ENCODE assay signal across 8 mouse cellular contexts in the genomic region with DNA sequence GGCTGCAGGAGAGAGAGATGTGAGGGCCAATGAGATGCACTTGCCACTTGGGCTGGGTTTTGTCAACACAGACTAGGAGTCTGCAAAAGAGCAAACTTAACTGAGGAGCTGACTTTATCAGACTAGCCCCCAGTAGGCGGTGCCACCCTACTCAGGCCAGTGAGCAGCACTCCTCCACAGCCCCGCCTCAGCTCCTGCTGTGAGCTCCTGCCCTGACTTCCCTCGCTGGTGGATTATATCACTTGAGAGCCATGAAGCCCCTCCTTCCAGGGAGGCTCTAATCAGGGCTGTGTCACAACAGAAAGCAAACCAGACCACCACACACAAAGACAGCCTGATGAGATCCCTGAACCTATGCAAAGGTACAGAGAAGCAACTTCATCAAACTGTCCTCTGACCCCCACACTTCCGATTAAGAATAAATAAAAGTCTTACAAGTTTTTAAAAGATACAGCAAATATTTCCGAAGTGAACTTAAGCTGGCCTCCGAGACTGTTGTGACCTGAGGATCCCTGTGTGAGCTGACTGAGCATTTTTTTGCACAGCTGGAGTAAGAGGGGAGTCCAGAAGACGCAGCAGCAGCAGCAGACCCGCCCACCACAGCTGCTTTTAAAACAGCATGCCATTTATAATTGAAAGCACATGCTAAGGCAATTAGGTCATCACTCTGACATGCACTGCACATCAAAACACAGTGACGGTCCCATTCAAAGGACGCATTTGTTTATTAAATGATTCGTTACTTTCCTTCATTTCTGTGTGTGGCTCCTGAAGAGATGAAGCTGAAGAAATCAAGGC. TPM values are rescaled to one million over a fixed set of nuclear protein-coding genes. Genes with fewer than 3 reads are reported as not detected.
DNase-seq lines count a peak whose midpoint lies in the region; ATAC-seq and TF ChIP-seq lines count a peak whose summit lies in the region.

No protein-coding gene starts in this region.

- H3K36me3 ChIP-seq in E14TG2a.4 (ENCODE audit: insufficient read depth, low read length), result peaks cover 38% of the 10 kb centered on the region
- peaks cover 29% of the 10 kb centered on the region for H3K36me3 ChIP-seq in intestine, postnatal 0 days (ENCODE audit: control insufficient read depth, insufficient read depth)

- ATAC-seq in intestine, postnatal 0 days, result 0 out of 2 replicates have a peak, but pooled peaks have one; percentile 44

- H3K27me3 ChIP-seq in E14TG2a.4 (ENCODE audit: insufficient read depth, low read length), result no peaks in the 10 kb centered on the region
- H3K27me3 ChIP-seq in intestine, postnatal 0 days (replicated peaks; ENCODE audit: control insufficient read depth, insufficient read depth, low read length), result no peaks in the 10 kb centered on the region

- no peaks in the 10 kb centered on the region for H3K9me3 ChIP-seq in E14TG2a.4 (ENCODE audit: low read length)
- no peaks in the 10 kb centered on the region for H3K9me3 ChIP-seq in intestine, postnatal 0 days (ENCODE audit: control insufficient read depth)

- H3K9ac ChIP-seq in intestine, postnatal 0 days (ENCODE audit: low read depth, low read length), result no peak overlapping the region

- DNase-seq in c-Kit-positive CD71-positive TER-119-negative erythroid progenitor cells, embryonic 14.5 days (ENCODE audit: low read depth), result peak; percentile 49
- peak; percentile 53 for DNase-seq in gastrocnemius, postnatal 14 days
- peak; percentile 64 to 69 for DNase-seq in lung, adult 18-20 months
- peak; percentile 61 for DNase-seq in skeletal muscle tissue, adult 2 months (ENCODE audit: low read depth, low spot score)
- no peak for DNase-seq in frontal cortex, postnatal 14 days (ENCODE audit: low spot score in 2 of 2)
- DNase-seq in cerebellum, postnatal 36 days, result no peak

- H3K4me1 ChIP-seq in E14TG2a.4 (replicated peaks; ENCODE audit: low read depth, low read length), result peaks cover 47% of the 10 kb centered on the region
- peaks cover 6% of the 10 kb centered on the region; the same call in 1 of the 2 replicates for H3K4me1 ChIP-seq in intestine, postnatal 0 days (replicated peaks; ENCODE audit: control insufficient read depth, insufficient read depth, low read length)

- no peak for TF ChIP-seq CTCF in E14TG2a.4 (conservative IDR thresholded peaks at IDR 0.05; ENCODE audit: low read length)
- peak; percentile 17 for TF ChIP-seq CTCF in intestine, postnatal 0 days (IDR thresholded peaks at IDR 0.05; ENCODE audit: low read depth)

- H3K4me2 ChIP-seq in intestine, postnatal 0 days (replicated peaks; ENCODE audit: low read depth), result peak overlapping the region; percentile 13; the same call in 1 of the 2 replicates

- 20% methylated on average over 11 of the region's 11 CpGs for WGBS in intestine, postnatal 0 days

- H3K4me3 ChIP-seq in E14TG2a.4 (replicated peaks; ENCODE audit: low read length), result peak overlapping the region; percentile 1; the same call in 1 of the 2 replicates
- H3K4me3 ChIP-seq in intestine, postnatal 0 days (ENCODE audit: low read depth, low read length), result no peak overlapping the region

- intact Hi-C loops in gastrocnemius, postnatal 14 days (cut with DNase I; ENCODE audit: low total_unique reads), result loop anchor here (10.0 kb wide), 1 partner anchor 95 kb away; a partner anchor contains a TSS

- H3K27ac ChIP-seq in intestine, postnatal 0 days (ENCODE audit: low read depth, low read length), result no peak overlapping the region; the same call in 1 of the 2 replicates

RNA-seq across cellular contexts. Expression of a gene that starts 6.0 kb away (rescaled TPM):
- 10 to 100 TPM; 20.9 to 23.5 TPM for total RNA-seq in gastrocnemius, postnatal 14 days (2021)
- polyA plus RNA-seq in intestine, postnatal 0 days (2015; fragmentation: Nextera tagmentation; extraction: Ambion mirVana), result 167 and 187 TPM in 2 replicates

Comparison
In these comparisons a context has a peak if more than half of its experiments do, and no peak if none do; other contexts are left out.
1. DNase-seq: peak in c-Kit-positive CD71-positive TER-119-negative erythroid progenitor cells, embryonic 14.5 days (single experiment), gastrocnemius, postnatal 14 days (single experiment), lung, adult 18-20 months (2 of 2) and skeletal muscle tissue, adult 2 months (single experiment); none in frontal cortex, postnatal 14 days (0 of 2) and cerebellum, postnatal 36 days (0 of 2).